Mouse (Mus musculus) forebrain, embryonic 12.5 days (tissue): Measurements from ENCODE around the gene Plod1. TPM values are rescaled to one million over a fixed set of nuclear protein-coding genes. Genes with fewer than 3 reads are reported as not detected.

Source experiments
- ATAC-seq: fragments of 200-750 bp; cut with Nextera tagmentation; 2 replicates; pipeline ENCODE4 v1.8.0; 2017; ENCODE audit warnings: moderate TSS enrichment; ENCODE audit not compliant: low FRiP score
- H3K27ac ChIP-seq: fragments of 300-500 bp; sonication (generic); 2 replicates; pipeline ENCODE4 v1.5.1; 2016; ENCODE audit warnings: mild to moderate bottlenecking
- H3K27me3 ChIP-seq: fragments of 300-500 bp; sonication (generic); 2 replicates; pipeline ENCODE4 v1.6.1; 2016; ENCODE audit warnings: mild to moderate bottlenecking
- H3K36me3 ChIP-seq: fragments of 300-500 bp; sonication (generic); replicated peaks from 2 replicates; pipeline ENCODE4 v1.6.1; 2016; ENCODE audit warnings: mild to moderate bottlenecking
- H3K4me1 ChIP-seq: fragments of 300-500 bp; sonication (generic); 2 replicates; pipeline ENCODE4 v1.6.1; 2016
- H3K4me2 ChIP-seq: fragments of 300-500 bp; sonication (generic); 2 replicates; pipeline ENCODE4 v1.6.1; 2016; ENCODE audit warnings: mild to moderate bottlenecking, moderate library complexity
- H3K4me3 ChIP-seq: fragments of 300-500 bp; sonication (generic); replicated peaks from 2 replicates; pipeline ENCODE4 v1.5.1; 2016; ENCODE audit warnings: mild to moderate bottlenecking
- H3K9ac ChIP-seq: fragments of 300-500 bp; sonication (generic); 2 replicates; pipeline ENCODE4 v1.6.1; 2016; ENCODE audit warnings: mild to moderate bottlenecking
- H3K9me3 ChIP-seq: fragments of 300-500 bp; sonication (generic); 2 replicates; pipeline ENCODE4 v1.6.1; 2016
- WGBS: fragments of 180-500 bp; shearing (Covaris S2); methylation state at CpG from one replicate; pipeline ENCODE4 v1.1.7; 2016; 5-methylcytosine and 5-hydroxymethylcytosine counted together
- polyA plus RNA-seq: library from polyadenylated mRNA; unstranded; fragments of >200 nt; fragmentation: Nextera tagmentation; extraction: Ambion mirVana; gene quantifications from 2 replicates; pipeline ENCODE4 v1.2.1, GENCODE M21; 2016

Gene Plod1
- polyA plus RNA-seq, result 21.6 and 24.9 TPM in 2 replicates

- peak within 1 kb of the TSS; percentile 68 for H3K9ac ChIP-seq
- H3K4me1 ChIP-seq, result peaks cover 13% of the 10 kb centered on the region
- under 1% methylated on average over 51 of the region's 51 CpGs for WGBS
- H3K36me3 ChIP-seq, result no peaks in the 10 kb centered on the region
- peaks cover 9% of the 10 kb centered on the region; the same call in 1 of the 2 replicates for H3K27me3 ChIP-seq
- H3K27ac ChIP-seq, result peak within 1 kb of the TSS; percentile 61; the same call in 1 of the 2 replicates
- peak; percentile 52 for ATAC-seq
- H3K4me2 ChIP-seq, result peak within 1 kb of the TSS; percentile 86
- no peaks in the 10 kb centered on the region for H3K9me3 ChIP-seq
- peak within 1 kb of the TSS; percentile 64 for H3K4me3 ChIP-seq
Measured at GRCm38 (mm10) chr4:147936331-147936954, at the start of gene Plod1. Gene Plod1, minus strand, starts transcription at chr4:147936767.

DNA sequence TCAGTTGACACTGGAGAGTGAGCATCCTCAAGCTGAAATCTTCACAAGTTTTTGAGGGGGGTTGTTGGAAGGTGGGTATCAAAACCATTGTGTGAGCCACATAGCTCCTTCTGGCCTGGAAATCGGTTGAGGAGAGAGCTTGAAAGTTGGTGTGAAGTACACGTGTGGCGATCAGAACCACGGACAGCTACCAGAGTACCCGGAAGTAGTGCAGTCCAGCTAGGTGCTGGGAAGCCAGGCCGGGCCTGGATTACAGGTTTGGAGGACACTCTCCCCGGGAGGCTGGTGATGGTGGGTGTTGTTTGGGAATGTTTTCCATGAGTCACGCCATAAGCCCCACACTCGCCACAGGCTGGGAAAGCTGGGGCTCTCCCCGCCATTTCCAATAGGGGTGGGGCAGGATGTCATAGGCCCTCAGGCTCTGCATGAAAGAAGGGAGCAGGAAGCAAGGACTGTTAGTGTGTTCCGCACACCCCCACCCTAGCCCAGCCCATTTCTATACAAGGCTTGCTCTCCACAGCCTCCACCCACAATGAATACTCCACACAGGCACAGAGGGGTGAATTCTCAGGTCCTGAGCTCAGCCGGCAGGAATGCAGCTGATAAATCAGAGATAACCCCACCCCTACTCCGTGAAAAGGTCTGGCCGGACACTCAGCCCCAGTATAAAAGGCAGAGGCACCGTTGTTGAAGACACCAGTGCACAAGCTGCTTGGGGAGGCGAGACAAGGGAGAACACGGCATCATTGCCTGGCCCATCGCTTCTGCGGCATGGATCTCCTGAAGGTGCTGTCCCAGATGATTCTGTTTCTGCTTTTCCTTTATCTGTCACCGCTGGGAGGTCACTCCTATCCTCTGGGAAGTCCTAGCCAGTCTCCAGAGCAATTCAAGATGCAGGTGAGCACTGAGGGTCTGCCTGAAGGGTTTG is 48.9 kb upstream of the Plod1 start, which contains the start of gene Nppb:
Gene Nppb (plus strand): TSS at position 584 of the 928 bp plus-strand sequence.
- H3K4me2 ChIP-seq, result no peak within 1 kb of the TSS
- WGBS, result 36% methylated on average over 20 of the region's 20 CpGs
- H3K4me3 ChIP-seq, result no peak within 1 kb of the TSS
- no peak for ATAC-seq
- H3K27me3 ChIP-seq, result no peaks in the 10 kb centered on the region
- no peaks in the 10 kb centered on the region for H3K36me3 ChIP-seq
- H3K27ac ChIP-seq, result no peak within 1 kb of the TSS
- H3K9me3 ChIP-seq, result no peaks in the 10 kb centered on the region
- H3K9ac ChIP-seq, result no peak within 1 kb of the TSS
- H3K4me1 ChIP-seq, result no peaks in the 10 kb centered on the region

GRCm38 (mm10) chr4:147979441-147979860 is 42.9 kb upstream of the Plod1 start:
- ATAC-seq, result no peak

DNA sequence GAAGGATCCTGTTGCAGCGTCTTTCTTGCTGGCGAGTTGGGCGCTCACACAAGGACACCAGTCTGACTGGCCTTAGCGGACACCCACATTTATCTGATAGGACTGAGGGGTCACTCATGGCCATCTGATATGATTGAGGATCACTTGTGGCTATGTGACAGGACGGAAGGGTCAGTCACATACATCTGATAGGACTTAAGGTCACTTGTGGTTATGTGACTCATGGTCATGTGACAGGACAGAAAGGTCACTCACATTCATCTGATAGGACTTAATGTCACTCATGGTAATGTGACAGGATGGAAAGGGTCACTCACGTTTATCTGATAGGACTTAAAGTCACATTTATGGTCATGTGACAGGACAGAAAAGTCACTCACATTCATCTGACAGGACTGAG is 41.8 kb upstream of the Plod1 start:
- no peak overlapping the region for H3K27ac ChIP-seq
- 92% methylated on average over 6 of the region's 6 CpGs for WGBS
- H3K4me1 ChIP-seq, result no peaks in the 10 kb centered on the region
- no peak overlapping the region for H3K4me2 ChIP-seq
- no peak for ATAC-seq
- no peaks in the 10 kb centered on the region for H3K36me3 ChIP-seq
- no peak overlapping the region for H3K4me3 ChIP-seq
- H3K9ac ChIP-seq, result no peak overlapping the region
- H3K27me3 ChIP-seq, result no peaks in the 10 kb centered on the region
- 0 out of 2 replicates have a peak, but pooled peaks cover 5% of the 10 kb centered on the region for H3K9me3 ChIP-seq

More at GRCm38 (mm10) chr4:147979441-147979860, 42.9 kb upstream of the Plod1 start:
- H3K9ac ChIP-seq, result no peak overlapping the region
- H3K4me3 ChIP-seq, result no peak overlapping the region
- no peak overlapping the region for H3K4me2 ChIP-seq
- WGBS, result 79% methylated on average over 7 of the region's 7 CpGs
- no peaks in the 10 kb centered on the region for H3K36me3 ChIP-seq
- H3K27ac ChIP-seq, result no peak overlapping the region
- no peaks in the 10 kb centered on the region for H3K4me1 ChIP-seq
- no peaks in the 10 kb centered on the region for H3K27me3 ChIP-seq
- H3K9me3 ChIP-seq, result 0 out of 2 replicates have a peak, but pooled peaks cover 5% of the 10 kb centered on the region

DNA sequence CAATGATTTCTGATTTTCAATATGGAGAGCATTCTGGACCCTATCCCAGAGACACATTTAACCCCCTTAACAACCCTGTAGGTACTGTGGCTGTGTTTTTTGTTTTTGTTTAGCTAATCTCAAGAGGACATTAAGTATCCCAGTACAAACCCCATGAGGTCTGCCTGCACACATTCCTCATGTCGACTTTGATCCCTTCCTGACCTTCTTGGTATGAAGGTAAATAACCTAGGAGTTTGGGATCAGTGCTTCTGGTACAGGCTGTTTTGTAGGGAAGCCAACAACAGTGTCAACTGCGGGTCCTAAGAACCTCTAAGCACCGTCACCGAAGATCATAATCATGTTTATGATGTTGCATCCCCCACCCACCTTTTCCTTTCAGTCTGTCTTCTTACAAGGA is 41.2 kb upstream of the Plod1 start:
- 84% methylated on average over 4 of the region's 4 CpGs for WGBS

DNA sequence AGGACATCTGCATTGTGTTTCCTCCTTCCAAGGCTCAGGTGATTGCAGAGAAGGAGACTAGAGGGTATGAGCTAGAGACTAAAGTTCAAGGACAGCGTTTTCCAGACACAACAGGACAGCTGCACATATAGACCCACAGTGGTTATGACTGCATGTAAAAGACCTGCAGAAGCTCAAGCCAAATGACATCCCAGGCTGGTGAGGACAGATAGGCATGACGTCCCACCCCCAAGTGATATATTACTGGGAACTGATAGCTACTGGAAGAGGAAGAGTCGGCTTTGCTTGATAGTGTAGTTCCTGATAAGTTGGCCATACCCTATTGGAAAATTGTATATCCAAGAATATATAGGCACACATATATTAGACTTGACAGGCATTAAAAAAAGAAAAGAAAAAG is 39.7 kb upstream of the Plod1 start:
- Histone ChIP-seq H3K4me2 (no peak overlapping the region), H3K4me3 (no peak overlapping the region), H3K9ac (no peak overlapping the region), H3K4me1 (no peaks in the 10 kb centered on the region), H3K36me3 (no peaks in the 10 kb centered on the region), H3K27ac (no peak overlapping the region), H3K9me3 (0 out of 2 replicates have a peak, but pooled peaks cover 5% of the 10 kb centered on the region), H3K27me3 (no peaks in the 10 kb centered on the region)
- 80% methylated on average over 3 of the region's 3 CpGs for whole genome bisulfite sequencing
- ATAC-seq, result no peak

More for the DNA sequence above, 41.2 kb upstream of the Plod1 start:
- Histone ChIP-seq H3K9ac (no peak overlapping the region), H3K27me3 (no peaks in the 10 kb centered on the region), H3K36me3 (no peaks in the 10 kb centered on the region), H3K4me1 (no peaks in the 10 kb centered on the region), H3K9me3 (0 out of 2 replicates have a peak, but pooled peaks cover 5% of the 10 kb centered on the region), H3K4me2 (no peak overlapping the region), H3K4me3 (no peak overlapping the region), H3K27ac (no peak overlapping the region)
- ATAC-seq, result no peak

- Histone ChIP-seq H3K9me3 (no peaks in the 10 kb centered on the region), H3K27ac (no peak overlapping the region), H3K4me1 (no peaks in the 10 kb centered on the region), H3K27me3 (no peaks in the 10 kb centered on the region), H3K4me2 (no peak overlapping the region), H3K9ac (no peak overlapping the region), H3K36me3 (no peaks in the 10 kb centered on the region), H3K4me3 (no peak overlapping the region)
- WGBS, result 67% methylated on average over 9 of the region's 9 CpGs
- ATAC-seq, result no peak
Measured at GRCm38 (mm10) chr4:147969337-147969736, 32.8 kb upstream of the Plod1 start.

DNA sequence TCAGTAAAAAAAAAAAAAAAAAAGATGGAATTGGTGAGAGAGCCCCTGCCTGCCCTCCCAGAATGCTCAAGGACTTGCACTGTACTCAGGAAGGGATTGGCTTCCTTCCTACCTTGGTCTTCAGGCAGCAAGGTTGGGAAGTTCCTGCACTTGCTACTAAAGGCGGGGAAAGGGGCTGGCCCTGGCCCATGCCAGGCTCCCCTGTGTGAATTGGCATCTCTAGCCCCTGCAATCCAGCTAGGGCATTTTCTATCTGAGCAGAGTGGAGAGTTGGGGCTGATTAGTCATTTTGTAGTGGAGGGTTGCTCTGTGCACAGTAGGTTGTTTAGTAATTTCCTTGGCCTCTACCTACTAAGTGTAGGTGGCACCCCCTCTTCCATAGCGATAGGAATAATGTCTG is 32.2 kb upstream of the Plod1 start:
- H3K9me3 ChIP-seq, result no peaks in the 10 kb centered on the region
- H3K4me3 ChIP-seq, result no peak overlapping the region
- H3K9ac ChIP-seq, result no peak overlapping the region
- H3K27ac ChIP-seq, result no peak overlapping the region
- H3K4me2 ChIP-seq, result no peak overlapping the region
- H3K4me1 ChIP-seq, result no peaks in the 10 kb centered on the region
- no peak for ATAC-seq
- H3K27me3 ChIP-seq, result no peaks in the 10 kb centered on the region
- no peaks in the 10 kb centered on the region for H3K36me3 ChIP-seq
- WGBS, result 63% methylated on average over 2 of the region's 2 CpGs

DNA sequence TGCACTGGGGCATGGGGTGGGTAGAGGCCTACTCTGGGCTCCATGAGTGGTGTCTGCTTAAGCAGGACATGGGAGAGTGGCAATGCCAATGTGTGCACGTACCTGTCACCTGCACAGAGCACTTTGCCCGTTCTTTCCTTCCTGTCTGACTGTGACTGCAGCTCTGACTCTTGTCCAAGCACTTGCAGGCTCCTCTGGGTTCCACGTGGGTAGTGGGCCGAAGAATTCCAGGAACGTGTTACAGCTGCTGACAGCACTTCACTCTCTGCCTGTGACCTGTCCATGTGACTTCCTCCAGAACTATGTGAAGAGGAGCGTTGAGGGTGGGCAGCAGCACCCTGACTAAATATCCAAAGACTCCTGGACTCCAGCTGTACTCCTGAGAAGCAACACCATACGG is 29.1 kb upstream of the Plod1 start:
- Histone ChIP-seq H3K36me3 (no peaks in the 10 kb centered on the region), H3K4me2 (no peak overlapping the region), H3K27ac (no peak overlapping the region), H3K4me1 (no peaks in the 10 kb centered on the region), H3K27me3 (no peaks in the 10 kb centered on the region), H3K9me3 (no peaks in the 10 kb centered on the region), H3K9ac (no peak overlapping the region), H3K4me3 (no peak overlapping the region)
- ATAC-seq, result no peak
- WGBS, result 80% methylated on average over 7 of the region's 7 CpGs

DNA sequence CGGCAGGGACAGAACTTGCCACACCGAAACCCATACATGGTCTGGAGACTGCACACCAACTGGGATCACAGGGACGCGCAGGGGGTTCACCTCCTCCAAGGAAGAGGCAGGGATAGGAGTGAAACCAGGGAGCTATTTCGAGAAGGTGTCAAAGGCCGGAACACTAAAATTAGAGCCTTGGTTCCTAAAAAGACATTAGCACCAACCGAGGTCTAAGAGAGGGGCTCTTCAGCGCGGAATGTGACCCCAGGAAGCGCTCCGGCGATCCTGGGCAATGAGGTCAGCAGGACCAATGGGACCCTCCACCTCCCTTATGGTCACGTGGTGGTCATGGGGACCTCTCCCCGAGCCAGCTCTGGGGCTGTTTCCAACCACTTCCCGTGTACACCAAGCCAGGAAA is 27.1 kb upstream of the Plod1 start:
- Histone ChIP-seq H3K27ac (no peak overlapping the region), H3K4me1 (no peaks in the 10 kb centered on the region), H3K27me3 (no peaks in the 10 kb centered on the region), H3K36me3 (no peaks in the 10 kb centered on the region), H3K9me3 (no peaks in the 10 kb centered on the region), H3K4me3 (no peak overlapping the region), H3K9ac (no peak overlapping the region), H3K4me2 (no peak overlapping the region)
- ATAC-seq, result no peak
- WGBS, result 89% methylated on average over 15 of the region's 15 CpGs

DNA sequence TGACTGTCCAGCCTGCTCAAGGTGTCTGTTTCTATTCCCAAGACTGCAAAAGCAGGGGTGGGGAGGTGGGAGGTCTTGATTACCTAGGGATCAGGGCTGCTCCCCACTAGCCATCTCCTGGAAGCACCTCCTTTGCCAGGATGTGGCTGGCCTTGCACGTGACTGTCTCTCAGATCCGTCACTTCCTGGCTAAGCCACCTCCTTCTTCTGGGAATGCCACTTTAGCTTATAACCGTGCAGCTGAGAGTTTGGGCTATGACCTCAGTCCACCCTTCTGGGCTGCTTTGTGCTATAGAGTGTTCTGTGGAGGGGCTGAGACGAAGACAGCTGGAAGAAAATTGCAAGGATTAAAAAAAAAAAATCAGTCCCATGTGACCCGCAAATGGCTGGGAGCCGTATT is 26.2 kb upstream of the Plod1 start:
- Histone ChIP-seq H3K4me3 (no peak overlapping the region), H3K4me2 (no peak overlapping the region), H3K9ac (no peak overlapping the region), H3K4me1 (no peaks in the 10 kb centered on the region), H3K27me3 (no peaks in the 10 kb centered on the region), H3K27ac (no peak overlapping the region), H3K9me3 (no peaks in the 10 kb centered on the region), H3K36me3 (no peaks in the 10 kb centered on the region)
- ATAC-seq, result no peak
- 56% methylated on average over 6 of the region's 6 CpGs for WGBS
